Mouse (Mus musculus): ENCODE results near the gene Tmem175.

GRCm38 (mm10) chr5:108669986-108670385 lies 40.4 kb downstream of the Tmem175 start:
- TF ChIP-seq MAZ (IDR thresholded peaks at IDR 0.05; ENCODE audit: low read depth, low read length) (no peak), HCFC1 (IDR thresholded peaks at IDR 0.05; ENCODE audit: low read depth, low read length) (no peak), CTCF (conservative IDR thresholded peaks at IDR 0.05 in 1 of 2, IDR thresholded peaks at IDR 0.05 in 1 of 2; ENCODE audit: low read depth in 2 of 2, low read length in 2 of 2) (no peak), ZC3H11A (IDR thresholded peaks at IDR 0.05; ENCODE audit: low read depth, low read length) (no peak), ELF1 (IDR thresholded peaks at IDR 0.05; ENCODE audit: low read depth, low read length) (no peak), KAT2A (IDR thresholded peaks at IDR 0.05; ENCODE audit: insufficient replicate concordance, low read length) (no peak), IRF4 (IDR thresholded peaks at IDR 0.05; ENCODE audit: low read depth, low read length) (no peak), POLR2AphosphoS2 (IDR thresholded peaks at IDR 0.05; ENCODE audit: low read depth, low read length) (no peak), USF1 (IDR thresholded peaks at IDR 0.05; ENCODE audit: low read depth, low read length) (no peak), POLR2A (IDR thresholded peaks at IDR 0.05; ENCODE audit: low read depth, low read length) (no peak), MAX (IDR thresholded peaks at IDR 0.05; ENCODE audit: low read length) (no peak), MXI1 (IDR thresholded peaks at IDR 0.05; ENCODE audit: low read depth, low read length) (no peak)

All from CH12.LX (cell line).